Mouse (Mus musculus) intestine, postnatal 0 days (tissue): ENCODE measurements at regions not wholly inside any gene's neighbourhood (a gene's known extent, or its start where the extent isn't known, plus 50 kb on each side); places are given as distances from the start of the nearest gene placed in this dataset.
"Not testable (repeated sequence)": the region's sequence is repeated elsewhere in the genome, so short reads cannot be mapped to it uniquely, and the experiment has no call there.

Experiments
- ATAC-seq: fragments of 200-750 bp; cut with Nextera tagmentation; 2 replicates; pipeline ENCODE4 v1.8.0; 2017; ENCODE audit warnings: mild to moderate bottlenecking, moderate TSS enrichment, moderate library complexity
- H3K27ac ChIP-seq: fragments of 300-500 bp; sonication (generic); 2 replicates; pipeline ENCODE4 v1.5.1; 2014; ENCODE audit warnings: mild to moderate bottlenecking, low read depth, low read length, moderate library complexity
- H3K27me3 ChIP-seq: fragments of 300-500 bp; sonication (generic); replicated peaks from 2 replicates; pipeline ENCODE4 v1.6.1; 2014; ENCODE audit warnings: low read length, mixed read lengths; ENCODE audit not compliant: control insufficient read depth, insufficient read depth
- H3K36me3 ChIP-seq: fragments of 300-500 bp; sonication (generic); 2 replicates; pipeline ENCODE4 v1.6.1; 2014; ENCODE audit warnings: mild to moderate bottlenecking, moderate library complexity; ENCODE audit not compliant: control insufficient read depth, insufficient read depth
- H3K4me1 ChIP-seq: fragments of 300-500 bp; sonication (generic); replicated peaks from 2 replicates; pipeline ENCODE4 v1.6.1; 2014; ENCODE audit warnings: antibody characterized with exemption, low read length, mixed read lengths; ENCODE audit not compliant: control insufficient read depth, insufficient read depth
- H3K4me2 ChIP-seq: fragments of 300-500 bp; sonication (generic); replicated peaks from 2 replicates; pipeline ENCODE4 v1.6.1; 2014; ENCODE audit warnings: low read depth, mild to moderate bottlenecking, moderate library complexity
- H3K4me3 ChIP-seq: fragments of 300-500 bp; sonication (generic); 2 replicates; pipeline ENCODE4 v1.5.1; 2014; ENCODE audit warnings: low read depth, low read length
- H3K9ac ChIP-seq: fragments of 300-500 bp; sonication (generic); 2 replicates; pipeline ENCODE4 v1.6.1; 2014; ENCODE audit warnings: mild to moderate bottlenecking, low read depth, low read length
- H3K9me3 ChIP-seq: fragments of 300-500 bp; sonication (generic); 2 replicates; pipeline ENCODE4 v1.6.1; 2016; ENCODE audit warnings: mixed run types; ENCODE audit not compliant: control insufficient read depth
- CTCF ChIP-seq: sonication (generic); IDR thresholded peaks from 2 replicates; pipeline ENCODE4 v1.5.1; 2016; ENCODE audit warnings: low read depth, mild to moderate bottlenecking, control low read depth, antibody characterized with exemption, moderate library complexity
- WGBS: fragments of 180-500 bp; shearing (Covaris S2); extraction: QIAGEN DNeasy Blood & Tissue Kit; methylation state at CpG from one replicate; pipeline ENCODE4 v1.1.7; 2014; 5-methylcytosine and 5-hydroxymethylcytosine counted together

DNA sequence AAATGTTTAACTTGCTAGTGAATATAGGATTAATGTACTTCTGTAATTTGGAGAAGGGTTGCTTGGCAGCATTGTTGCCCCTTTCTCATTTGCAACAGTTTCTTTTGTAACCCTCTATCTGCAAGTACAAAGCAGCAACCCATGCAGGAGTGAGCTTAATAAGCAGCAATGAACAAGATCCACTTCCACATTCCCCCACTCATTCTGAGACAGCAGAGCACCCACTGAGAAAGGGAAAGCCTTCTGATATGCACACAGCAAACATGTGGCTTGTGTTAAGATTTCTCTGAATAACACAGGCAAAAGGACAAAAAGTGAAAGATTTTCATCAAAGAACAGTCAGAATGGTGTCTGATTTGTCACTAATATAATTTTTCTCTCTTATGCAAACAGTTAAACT is 393.3 kb upstream of the 1700008P02Rik start:
- no peak for TF ChIP-seq CTCF
- Histone ChIP-seq H3K27me3 (no peaks in the 10 kb centered on the region), H3K27ac (no peak overlapping the region), H3K4me1 (no peaks in the 10 kb centered on the region), H3K4me2 (no peak overlapping the region), H3K9me3 (no peaks in the 10 kb centered on the region), H3K36me3 (no peaks in the 10 kb centered on the region), H3K4me3 (no peak overlapping the region), H3K9ac (no peak overlapping the region)
- no peak for ATAC-seq

GRCm38 (mm10) chr3:7010294-7011087 is 390.2 kb upstream of the 1700008P02Rik start:
- H3K9ac ChIP-seq = no peak overlapping the region
- H3K4me3 ChIP-seq = no peak overlapping the region
- no peaks in the 10 kb centered on the region for H3K27me3 ChIP-seq
- no peaks in the 10 kb centered on the region for H3K36me3 ChIP-seq
- H3K4me2 ChIP-seq = no peak overlapping the region
- ATAC-seq = no peak
- H3K4me1 ChIP-seq = no peaks in the 10 kb centered on the region
- no peaks in the 10 kb centered on the region for H3K9me3 ChIP-seq
- 55% methylated on average over 7 of the region's 7 CpGs for WGBS
- H3K27ac ChIP-seq = no peak overlapping the region
- peak; percentile 57 for TF ChIP-seq CTCF

GRCm38 (mm10) chr3:7008671-7009217 is 388.5 kb upstream of the 1700008P02Rik start:
- H3K4me1 ChIP-seq = no peaks in the 10 kb centered on the region
- H3K4me3 ChIP-seq = no peak overlapping the region
- ATAC-seq = no peak
- H3K27ac ChIP-seq = no peak overlapping the region
- TF ChIP-seq CTCF = no peak
- WGBS = 66% methylated on average over 7 of the region's 7 CpGs
- no peak overlapping the region for H3K4me2 ChIP-seq
- no peaks in the 10 kb centered on the region for H3K27me3 ChIP-seq
- no peaks in the 10 kb centered on the region for H3K36me3 ChIP-seq
- H3K9me3 ChIP-seq = no peaks in the 10 kb centered on the region
- H3K9ac ChIP-seq = no peak overlapping the region

- H3K36me3 ChIP-seq = no peaks in the 10 kb centered on the region
- no peaks in the 10 kb centered on the region for H3K9me3 ChIP-seq
- no peak overlapping the region for H3K27ac ChIP-seq
- ATAC-seq = no peak
- H3K9ac ChIP-seq = no peak overlapping the region
- no peaks in the 10 kb centered on the region for H3K27me3 ChIP-seq
- H3K4me3 ChIP-seq = no peak overlapping the region
- 58% methylated on average over 5 of the region's 5 CpGs for WGBS
- H3K4me1 ChIP-seq = no peaks in the 10 kb centered on the region
- H3K4me2 ChIP-seq = no peak overlapping the region
- no peak for TF ChIP-seq CTCF
Observed at GRCm38 (mm10) chr3:7007811-7008359, 387.6 kb upstream of the 1700008P02Rik start.

- not testable (repeated sequence) for H3K9ac ChIP-seq, H3K27ac ChIP-seq, ATAC-seq, H3K36me3 ChIP-seq, H3K9me3 ChIP-seq, H3K4me1 ChIP-seq, H3K4me3 ChIP-seq, H3K27me3 ChIP-seq, H3K4me2 ChIP-seq
- 75% methylated on average over 5 of the region's 5 CpGs for WGBS
Observed at GRCm38 (mm10) chr3:6991735-6992134, 371.5 kb upstream of the 1700008P02Rik start.

GRCm38 (mm10) chr3:6984918-6985317 is 364.7 kb upstream of the 1700008P02Rik start:
- TF ChIP-seq CTCF = no peak
- 82% methylated on average over 4 of the region's 4 CpGs for WGBS
- H3K4me2 ChIP-seq = no peak overlapping the region
- H3K4me1 ChIP-seq = no peaks in the 10 kb centered on the region
- H3K27me3 ChIP-seq = no peaks in the 10 kb centered on the region
- no peaks in the 10 kb centered on the region for H3K9me3 ChIP-seq
- H3K4me3 ChIP-seq = no peak overlapping the region
- ATAC-seq = no peak
- H3K36me3 ChIP-seq = no peaks in the 10 kb centered on the region
- no peak overlapping the region for H3K27ac ChIP-seq
- H3K9ac ChIP-seq = no peak overlapping the region
